ENCODE assay signal across 39 mouse cellular contexts in the genomic region with DNA sequence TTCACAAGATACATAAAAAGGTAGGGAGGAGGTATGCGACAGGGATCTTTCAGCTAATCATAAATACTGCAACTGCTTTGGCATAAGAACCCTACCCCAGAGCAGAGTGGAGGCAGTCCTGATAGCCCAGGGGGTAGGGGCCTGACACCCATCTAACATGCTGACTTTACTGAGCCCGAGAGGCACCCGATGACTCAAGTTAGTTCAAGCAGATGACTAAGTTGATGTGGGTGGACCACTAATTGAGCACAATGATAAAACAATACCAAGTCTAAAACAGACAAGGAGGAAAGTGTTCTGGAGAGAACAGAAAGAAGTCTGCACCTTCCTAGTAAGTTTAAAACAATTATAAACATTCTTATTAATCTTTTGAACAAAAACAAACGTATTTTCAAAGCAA. TPM values are rescaled to one million over a fixed set of nuclear protein-coding genes. Genes with fewer than 3 reads are reported as not detected.
"Had no signal": no experiment of that assay in that cellular context is flagged by ENCODE, and none has a peak within 500 bp of the region (broad histone marks: within the 10 kb centered on the region; RNA-seq: fewer than 3 reads in every experiment).

No protein-coding gene starts in this region.

- H3K27me3 ChIP-seq: heart, embryonic 13.5 days; heart, embryonic 15.5 days; hindbrain, embryonic 13.5 days; hindbrain, embryonic 15.5 days; kidney, embryonic 15.5 days; limb, embryonic 12.5 days; liver, embryonic 12.5 days had no signal

- H3K27ac ChIP-seq: heart, adult 2 months; heart, embryonic 13.5 days; heart, embryonic 15.5 days; hindbrain, embryonic 13.5 days; hindbrain, embryonic 15.5 days; hindbrain, postnatal 0 days; kidney, embryonic 15.5 days; kidney, postnatal 0 days; limb, embryonic 10.5 days; limb, embryonic 12.5 days; liver, embryonic 12.5 days; liver, embryonic 14.5 days had no signal

- H3K4me2 ChIP-seq: heart, embryonic 11.5 days; heart, embryonic 13.5 days; heart, embryonic 15.5 days; hindbrain, embryonic 13.5 days; hindbrain, embryonic 15.5 days; kidney, embryonic 15.5 days; limb, embryonic 12.5 days; liver, embryonic 12.5 days had no signal

- ATAC-seq: hindbrain, postnatal 0 days; intestine, embryonic 16.5 days; liver, embryonic 12.5 days had no signal

- H3K9ac ChIP-seq: heart, embryonic 13.5 days; heart, embryonic 15.5 days; hindbrain, embryonic 13.5 days; hindbrain, embryonic 15.5 days; kidney, embryonic 15.5 days; limb, embryonic 12.5 days; liver, embryonic 12.5 days; liver, embryonic 14.5 days had no signal

- DNase-seq: gastrocnemius, postnatal 10 days; gastrocnemius, postnatal 25 days; heart, adult 11 months; heart, adult 2 months; heart, postnatal 14 days; heart, postnatal 36 days; kidney, adult 11 months; kidney, adult 2 months; kidney, adult 9 months; kidney, postnatal 14 days; kidney, postnatal 36 days had no signal

- H3K4me3 ChIP-seq: heart, adult 2 months; heart, embryonic 13.5 days; heart, embryonic 15.5 days; hindbrain, embryonic 13.5 days; hindbrain, embryonic 15.5 days; kidney, embryonic 15.5 days; limb, embryonic 10.5 days; limb, embryonic 12.5 days; liver, embryonic 12.5 days had no signal

- H3K9me3 ChIP-seq: heart, embryonic 13.5 days; heart, embryonic 15.5 days; hindbrain, embryonic 13.5 days; hindbrain, embryonic 15.5 days; kidney, embryonic 15.5 days; limb, embryonic 10.5 days; limb, embryonic 12.5 days; liver, embryonic 12.5 days had no signal

- H3K4me1 ChIP-seq: heart, embryonic 13.5 days; heart, embryonic 15.5 days; hindbrain, embryonic 13.5 days; hindbrain, embryonic 15.5 days; kidney, embryonic 15.5 days; limb, embryonic 12.5 days; liver, embryonic 12.5 days had no signal

RNA-seq across cellular contexts. Expression of gene Smbd1, which starts 21.2 kb away (rescaled TPM):
- total RNA-seq: gastrocnemius, adult 18-20 months; gastrocnemius, postnatal 10 days; gastrocnemius, postnatal 25 days; heart, adult 2 months; heart, postnatal 14 days; heart, postnatal 36 days; hematopoietic stem cell, adult 5-6 weeks; hindbrain, postnatal 0 days; layer of hippocampus, adult 18-20 months; layer of hippocampus, postnatal 10 days; layer of hippocampus, postnatal 25 days; left cerebral cortex, adult 18-20 months; left cerebral cortex, adult 8-10 months; left cerebral cortex, postnatal 10 days; left cerebral cortex, postnatal 25 days; liver, adult 2 months had no signal
- polyA plus RNA-seq: heart, adult 2 months; heart, embryonic 11.5 days; heart, embryonic 13.5 days; heart, embryonic 15.5 days; heart, postnatal 0 days; hindbrain, embryonic 11.5 days; hindbrain, embryonic 13.5 days; hindbrain, embryonic 15.5 days; hindbrain, postnatal 0 days; intestine, embryonic 14.5 days; kidney, adult 2 months; kidney, embryonic 15.5 days; limb, embryonic 10.5 days; limb, embryonic 12.5 days; limb, embryonic 14.5 days; liver, adult 2 months; liver, embryonic 12.5 days had no signal

RNA-seq across cellular contexts. Expression of gene Muc20, which starts 34.3 kb away (rescaled TPM):
- total RNA-seq: hematopoietic stem cell, adult 5-6 weeks; hindbrain, postnatal 0 days; layer of hippocampus, adult 18-20 months; layer of hippocampus, postnatal 10 days; layer of hippocampus, postnatal 25 days; left cerebral cortex, adult 18-20 months; left cerebral cortex, adult 8-10 months; left cerebral cortex, postnatal 10 days; left cerebral cortex, postnatal 25 days; liver, adult 2 months had no signal
- polyA plus RNA-seq: heart, embryonic 11.5 days; heart, embryonic 15.5 days; heart, postnatal 0 days; hindbrain, embryonic 11.5 days; hindbrain, embryonic 13.5 days; hindbrain, postnatal 0 days; large intestine, adult 2 months; limb, embryonic 10.5 days; limb, embryonic 12.5 days; liver, adult 2 months; liver, embryonic 12.5 days had no signal
